Mouse (Mus musculus) lung, postnatal 0 days (tissue): Measurements from ENCODE around the gene Mrpl2.

ENCODE experiments used
- CTCF ChIP-seq: IDR thresholded peaks from 2 replicates; pipeline ENCODE4 v1.5.1; 2016; ENCODE audit warnings: antibody characterized with exemption, mild to moderate bottlenecking
- EP300 ChIP-seq: IDR thresholded peaks from 2 replicates; pipeline ENCODE4 v1.6.1; 2016; ENCODE audit warnings: antibody characterized with exemption, mild to moderate bottlenecking, control low read depth

GRCm38 (mm10) chr17:46661351-46661750 lies 15.3 kb downstream of the Mrpl2 start:
- TF ChIP-seq CTCF = no peak
- TF ChIP-seq EP300 = no peak
